Mouse (Mus musculus): Measurements from ENCODE around the gene Hectd4. TPM values are rescaled to one million over a fixed set of nuclear protein-coding genes. Genes with fewer than 3 reads are reported as not detected.
A peak's percentile ranks its signal among the peaks of the same experiment; 100 is the strongest.
"Not testable (repeated sequence)": the region's sequence is repeated elsewhere in the genome, so short reads cannot be mapped to it uniquely, and the experiment has no call there.

Hectd4 gene
- polyA plus RNA-seq, 1 experiment from 2014 or later, result 19.0 TPM

- peaks cover 86% of the 10 kb centered on the region for H3K36me3 ChIP-seq
- H3K9ac ChIP-seq; H3K4me2 ChIP-seq; H3K27ac ChIP-seq (replicated peaks); H3K27me3 ChIP-seq; H3K4me1 ChIP-seq (replicated peaks); H3K4me3 ChIP-seq; H3K9me3 ChIP-seq; ATAC-seq (ENCODE audit: low FRiP score, low read depth): not testable (repeated sequence)
- 78% methylated on average over 5 of the region's 5 CpGs for WGBS
Measured at GRCm38 (mm10) chr5:121376972-121377371, 157.0 kb downstream of the Hectd4 start.

GRCm38 (mm10) chr5:121378678-121379256, 158.7 kb downstream of the Hectd4 start:
- Histone ChIP-seq H3K9ac (no peak overlapping the region), H3K36me3 (peaks cover 73% of the 10 kb centered on the region), H3K27ac (replicated peaks) (no peak overlapping the region), H3K4me2 (no peak overlapping the region), H3K27me3 (no peaks in the 10 kb centered on the region), H3K9me3 (no peaks in the 10 kb centered on the region), H3K4me1 (replicated peaks) (peaks cover 15% of the 10 kb centered on the region), H3K4me3 (no peak overlapping the region)
- WGBS, result 93% methylated on average over 13 of the region's 13 CpGs
- ATAC-seq (ENCODE audit: low FRiP score, low read depth), result no peak

- no peak for ATAC-seq (ENCODE audit: low FRiP score, low read depth)
- no peak overlapping the region for H3K4me2 ChIP-seq
Measured at GRCm38 (mm10) chr5:121380692-121381091, 160.7 kb downstream of the Hectd4 start.

GRCm38 (mm10) chr5:121383857-121384756, 164.1 kb downstream of the Hectd4 start:
- no peak for ATAC-seq (ENCODE audit: low FRiP score, low read depth)
- 45% methylated on average over 10 of the region's 10 CpGs for WGBS

More at GRCm38 (mm10) chr5:121380692-121381091, 160.7 kb downstream of the Hectd4 start:
- no peak overlapping the region for H3K27ac ChIP-seq (replicated peaks)
- no peak overlapping the region for H3K9ac ChIP-seq
- H3K9me3 ChIP-seq, result no peaks in the 10 kb centered on the region
- no peak overlapping the region for H3K4me3 ChIP-seq
- peaks cover 58% of the 10 kb centered on the region for H3K36me3 ChIP-seq
- H3K27me3 ChIP-seq, result no peaks in the 10 kb centered on the region
- 94% methylated on average over 2 of the region's 2 CpGs for WGBS
- peaks cover 24% of the 10 kb centered on the region for H3K4me1 ChIP-seq (replicated peaks)

GRCm38 (mm10) chr5:121384757-121385460, 164.9 kb downstream of the Hectd4 start:
- peak overlapping the region; percentile 79 for H3K9ac ChIP-seq
- no peaks in the 10 kb centered on the region for H3K9me3 ChIP-seq
- H3K27me3 ChIP-seq, result no peaks in the 10 kb centered on the region
- peak; percentile 28; the same call in 1 of the 2 replicates for ATAC-seq (ENCODE audit: low FRiP score, low read depth)
- peaks cover 21% of the 10 kb centered on the region for H3K36me3 ChIP-seq
- 2% methylated on average over 45 of the region's 47 CpGs for WGBS
- peak overlapping the region; percentile 71 for H3K4me3 ChIP-seq
- peak overlapping the region; percentile 85 for H3K27ac ChIP-seq (replicated peaks)
- peak overlapping the region; percentile 66 for H3K4me2 ChIP-seq
- peaks cover 30% of the 10 kb centered on the region for H3K4me1 ChIP-seq (replicated peaks)

More at GRCm38 (mm10) chr5:121383857-121384756, 164.1 kb downstream of the Hectd4 start:
- Histone ChIP-seq H3K9ac (peak overlapping the region; percentile 79), H3K4me2 (peak overlapping the region; percentile 66), H3K27me3 (no peaks in the 10 kb centered on the region), H3K4me3 (peak overlapping the region; percentile 71), H3K9me3 (no peaks in the 10 kb centered on the region), H3K4me1 (replicated peaks) (peaks cover 30% of the 10 kb centered on the region), H3K36me3 (peaks cover 28% of the 10 kb centered on the region), H3K27ac (replicated peaks) (peak overlapping the region; percentile 85)

GRCm38 (mm10) chr5:121385461-121386119, 165.6 kb downstream of the Hectd4 start, which contains the start of gene Trafd1:
Gene Trafd1 (minus strand): TSS chr5:121385632.
- ATAC-seq (ENCODE audit: low FRiP score, low read depth), result peak; percentile 96
- peaks cover 15% of the 10 kb centered on the region for H3K36me3 ChIP-seq
- peaks cover 30% of the 10 kb centered on the region for H3K4me1 ChIP-seq (replicated peaks)
- WGBS, result under 1% methylated on average over 31 of the region's 45 CpGs
- peak within 1 kb of the TSS; percentile 79 for H3K9ac ChIP-seq
- H3K27me3 ChIP-seq, result no peaks in the 10 kb centered on the region
- H3K4me2 ChIP-seq, result peak within 1 kb of the TSS; percentile 66
- no peaks in the 10 kb centered on the region for H3K9me3 ChIP-seq
- peak within 1 kb of the TSS; percentile 85 for H3K27ac ChIP-seq (replicated peaks)
- peak within 1 kb of the TSS; percentile 71 for H3K4me3 ChIP-seq

- H3K4me1 ChIP-seq (replicated peaks), result peaks cover 30% of the 10 kb centered on the region
- WGBS, result 34% methylated on average over 22 of the region's 22 CpGs
Measured at GRCm38 (mm10) chr5:121386120-121386909, 166.3 kb downstream of the Hectd4 start.

GRCm38 (mm10) chr5:121387126-121387525, 167.1 kb downstream of the Hectd4 start:
- H3K4me1 ChIP-seq (replicated peaks), result peaks cover 30% of the 10 kb centered on the region
- 81% methylated on average over 4 of the region's 4 CpGs for whole genome bisulfite sequencing

More at GRCm38 (mm10) chr5:121386120-121386909, 166.3 kb downstream of the Hectd4 start:
- ATAC-seq (ENCODE audit: low FRiP score, low read depth), result no peak
- Histone ChIP-seq H3K9ac (peak overlapping the region; percentile 79), H3K4me2 (peak overlapping the region; percentile 66), H3K4me3 (peak overlapping the region; percentile 71), H3K36me3 (peaks cover 8% of the 10 kb centered on the region), H3K27me3 (no peaks in the 10 kb centered on the region), H3K27ac (replicated peaks) (peak overlapping the region; percentile 85), H3K9me3 (no peaks in the 10 kb centered on the region)

GRCm38 (mm10) chr5:121389106-121389505, 169.1 kb downstream of the Hectd4 start:
- H3K4me3 ChIP-seq, result no peak overlapping the region
- H3K4me2 ChIP-seq, result no peak overlapping the region
- H3K9ac ChIP-seq, result no peak overlapping the region
- 43% methylated on average over 7 of the region's 7 CpGs for WGBS
- no peaks in the 10 kb centered on the region for H3K36me3 ChIP-seq
- ATAC-seq (ENCODE audit: low FRiP score, low read depth), result no peak
- H3K9me3 ChIP-seq, result no peaks in the 10 kb centered on the region
- H3K4me1 ChIP-seq (replicated peaks), result peaks cover 11% of the 10 kb centered on the region
- no peak overlapping the region for H3K27ac ChIP-seq (replicated peaks)
- H3K27me3 ChIP-seq, result no peaks in the 10 kb centered on the region

More at GRCm38 (mm10) chr5:121387126-121387525, 167.1 kb downstream of the Hectd4 start:
- Histone ChIP-seq H3K4me3 (no peak overlapping the region), H3K4me2 (no peak overlapping the region), H3K9ac (no peak overlapping the region), H3K27ac (replicated peaks) (no peak overlapping the region), H3K9me3 (no peaks in the 10 kb centered on the region), H3K36me3 (peaks cover 5% of the 10 kb centered on the region; the same call in 1 of the 2 replicates), H3K27me3 (no peaks in the 10 kb centered on the region)
- ATAC-seq (ENCODE audit: low FRiP score, low read depth), result no peak

GRCm38 (mm10) chr5:121389691-121390090, 169.7 kb downstream of the Hectd4 start:
- H3K9me3 ChIP-seq, result no peaks in the 10 kb centered on the region
- no peak overlapping the region for H3K9ac ChIP-seq
- H3K4me3 ChIP-seq, result no peak overlapping the region
- H3K4me2 ChIP-seq, result no peak overlapping the region
- no peak for ATAC-seq (ENCODE audit: low FRiP score, low read depth)
- H3K27ac ChIP-seq (replicated peaks), result no peak overlapping the region
- H3K36me3 ChIP-seq, result no peaks in the 10 kb centered on the region
- peaks cover 6% of the 10 kb centered on the region for H3K4me1 ChIP-seq (replicated peaks)
- H3K27me3 ChIP-seq, result no peaks in the 10 kb centered on the region

Data from hindbrain, embryonic 15.5 days (tissue).